Mouse (Mus musculus): Measurements from ENCODE around the gene Ern1.

GRCm38 (mm10) chr11:106398481-106398880, 89.2 kb downstream of the Ern1 start:
- TF ChIP-seq POLR2A (IDR thresholded peaks at IDR 0.05; ENCODE audit: borderline replicate concordance, extremely low read depth, insufficient read depth, insufficient read length, poor library complexity, severe bottlenecking) = no peak
- TF ChIP-seq CTCF (IDR thresholded peaks at IDR 0.05; ENCODE audit: borderline replicate concordance, extremely low read depth, insufficient read depth, insufficient read length) = no peak
